Comparison of ENCODE assay signal across 9 mouse cellular contexts in genomic region chr9:65664163-65664562, GRCm38 (mm10). TPM values are rescaled to one million over a fixed set of nuclear protein-coding genes. Genes with fewer than 3 reads are reported as not detected.
DNase-seq lines count a peak whose midpoint lies in the region; ATAC-seq and TF ChIP-seq lines count a peak whose summit lies in the region.
"Had no signal": no experiment of that assay in that cellular context is flagged by ENCODE, and none has a peak within 500 bp of the region (broad histone marks: within the 10 kb centered on the region; RNA-seq: fewer than 3 reads in every experiment).

No protein-coding gene starts in this region.

- intact Hi-C loops in heart, postnatal 10 days (cut with DNase I), result loop anchor here (1.0 to 2.0 kb wide), 2 partner anchors 19 to 59 kb away; no protein-coding TSS in a partner anchor
- intact Hi-C loops in left cerebral cortex, postnatal 4 days (cut with DNase I), result loop anchor here (5.0 kb wide), 1 partner anchor 57 kb away; no protein-coding TSS in a partner anchor

- ATAC-seq in intestine, embryonic 14.5 days (replicated peaks; ENCODE audit: low FRiP score, low TSS enrichment, low read depth), result no peak
- no peak for ATAC-seq in intestine, embryonic 16.5 days

- H3K4me2 ChIP-seq in intestine, embryonic 14.5 days (ENCODE audit: low read length), result no peak overlapping the region
- no peak overlapping the region for H3K4me2 ChIP-seq in intestine, embryonic 16.5 days (ENCODE audit: low read depth, low read length)
- H3K4me2 ChIP-seq: embryonic facial prominence, embryonic 13.5 days had no signal

- no peak overlapping the region for H3K9ac ChIP-seq in intestine, embryonic 14.5 days (ENCODE audit: low read length)
- no peak overlapping the region for H3K9ac ChIP-seq in intestine, embryonic 16.5 days (ENCODE audit: low read depth, low read length)
- H3K9ac ChIP-seq in ES-E14 (ENCODE audit: insufficient read depth, low read depth, low read length, poor library complexity, severe bottlenecking), result no peak overlapping the region
- H3K9ac ChIP-seq: embryonic facial prominence, embryonic 13.5 days had no signal

- H3K4me3 ChIP-seq in intestine, embryonic 14.5 days (ENCODE audit: low read depth, low read length), result no peak overlapping the region
- H3K4me3 ChIP-seq in intestine, embryonic 16.5 days (ENCODE audit: low read length), result no peak overlapping the region
- no peak overlapping the region for H3K4me3 ChIP-seq in ES-E14 (ENCODE audit: insufficient read depth in 1 of 2, low read depth in 1 of 2, low read length in 2 of 2, poor library complexity in 1 of 2, severe bottlenecking in 1 of 2)
- no peak overlapping the region for H3K4me3 ChIP-seq in olfactory bulb, adult 2 months (ENCODE audit: insufficient read depth, low read depth, low read length)
- H3K4me3 ChIP-seq: embryonic facial prominence, embryonic 13.5 days had no signal

- TF ChIP-seq POLR2A in olfactory bulb, adult 2 months (IDR thresholded peaks at IDR 0.05; ENCODE audit: insufficient read depth, low read depth, low read length), result no peak

- H3K36me3 ChIP-seq in intestine, embryonic 14.5 days (ENCODE audit: control insufficient read depth, insufficient read depth, low read length), result no peaks in the 10 kb centered on the region
- H3K36me3 ChIP-seq in intestine, embryonic 16.5 days (ENCODE audit: control insufficient read depth, insufficient read depth, low read length), result no peaks in the 10 kb centered on the region
- peaks cover 16% of the 10 kb centered on the region for H3K36me3 ChIP-seq in ES-E14 (ENCODE audit: control insufficient read depth, insufficient read depth, low read length, poor library complexity, severe bottlenecking)
- H3K36me3 ChIP-seq: embryonic facial prominence, embryonic 13.5 days had no signal

- peak; percentile 59 for TF ChIP-seq CTCF in olfactory bulb, adult 2 months (IDR thresholded peaks at IDR 0.05; ENCODE audit: insufficient read depth, low read depth, low read length)

- H3K27me3 ChIP-seq in intestine, embryonic 14.5 days (replicated peaks; ENCODE audit: control insufficient read depth, insufficient read depth, low read length), result no peaks in the 10 kb centered on the region
- H3K27me3 ChIP-seq in intestine, embryonic 16.5 days (replicated peaks; ENCODE audit: control insufficient read depth, insufficient read depth, low read length), result no peaks in the 10 kb centered on the region
- H3K27me3 ChIP-seq: embryonic facial prominence, embryonic 13.5 days had no signal

- no peaks in the 10 kb centered on the region for H3K4me1 ChIP-seq in intestine, embryonic 14.5 days (replicated peaks; ENCODE audit: control insufficient read depth, insufficient read depth, low read length)
- H3K4me1 ChIP-seq in intestine, embryonic 16.5 days (ENCODE audit: control insufficient read depth, insufficient read depth, low read length), result no peaks in the 10 kb centered on the region
- H3K4me1 ChIP-seq in ES-E14 (ENCODE audit: control insufficient read depth in 2 of 2, insufficient read depth in 2 of 2, low read length in 2 of 2, poor library complexity in 1 of 2), result peaks cover 0 to 10% of the 10 kb centered on the region in 2 experiments; a peak in 1 of 4 replicates
- H3K4me1 ChIP-seq in olfactory bulb, adult 2 months (ENCODE audit: control insufficient read depth, insufficient read depth, low read length), result no peaks in the 10 kb centered on the region
- H3K4me1 ChIP-seq: embryonic facial prominence, embryonic 13.5 days had no signal

- DNase-seq in intestine, embryonic 14.5 days (ENCODE audit: low spot score), result peak; percentile 81
- DNase-seq in ES-E14 (ENCODE audit: low read depth, low spot score), result peak; percentile 56
- DNase-seq in cerebellum, postnatal 25 days, result peak; percentile 59 to 81
- peak; percentile 72 to 83 for DNase-seq in heart, postnatal 10 days
- DNase-seq in left cerebral cortex, postnatal 4 days, result peak; percentile 63
- peak; percentile 72 for DNase-seq in urinary bladder, postnatal 14 days (ENCODE audit: low spot score)

- H3K9me3 ChIP-seq in intestine, embryonic 14.5 days (ENCODE audit: control insufficient read depth, low read length), result no peaks in the 10 kb centered on the region
- no peaks in the 10 kb centered on the region for H3K9me3 ChIP-seq in intestine, embryonic 16.5 days (ENCODE audit: control insufficient read depth, low read length)
- no peaks in the 10 kb centered on the region for H3K9me3 ChIP-seq in ES-E14 (ENCODE audit: control insufficient read depth, insufficient read depth, low read depth, low read length)
- H3K9me3 ChIP-seq: embryonic facial prominence, embryonic 13.5 days had no signal

- 0% methylated on average over 3 of the region's 3 CpGs for WGBS in intestine, embryonic 14.5 days
- 1% methylated on average over 3 of the region's 3 CpGs for WGBS in intestine, embryonic 16.5 days
- 4% methylated on average over 3 of the region's 3 CpGs for WGBS in olfactory bulb, adult 2 months

- in situ Hi-C loops in ES-E14 (cut with MboI; ENCODE audit: low sequenced_read_pairs in 2 of 2, unreplicated experiment in 2 of 2), result loop anchor here (10.0 kb wide), 1 partner anchor 59 kb away; no protein-coding TSS in a partner anchor

- H3K27ac ChIP-seq in intestine, embryonic 14.5 days (ENCODE audit: low read depth), result no peak overlapping the region
- no peak overlapping the region for H3K27ac ChIP-seq in intestine, embryonic 16.5 days (ENCODE audit: low read length)
- no peak overlapping the region for H3K27ac ChIP-seq in ES-E14 (ENCODE audit: insufficient read depth, low read depth, low read length, poor library complexity, severe bottlenecking)
- no peak overlapping the region for H3K27ac ChIP-seq in olfactory bulb, adult 2 months (ENCODE audit: insufficient read depth, low read depth, low read length)
- H3K27ac ChIP-seq: embryonic facial prominence, embryonic 13.5 days had no signal

TF ChIP-seq in ES-E14, 5 proteins besides CTCF, POLR2A, EP300 and RAD21:
- TF ChIP-seq MAFK (IDR thresholded peaks at IDR 0.05; ENCODE audit: insufficient read depth, low read depth, low read length) (no peak), ZC3H11A (IDR thresholded peaks at IDR 0.05; ENCODE audit: borderline replicate concordance, low read depth, low read length) (no peak), ZNF384 (IDR thresholded peaks at IDR 0.05; ENCODE audit: low read depth, low read length) (no peak), HCFC1 (IDR thresholded peaks at IDR 0.05; ENCODE audit: borderline replicate concordance, insufficient read depth, low read length) (no peak), CHD2 (IDR thresholded peaks at IDR 0.05; ENCODE audit: low read depth, low read length) (no peak)

RNA-seq across cellular contexts. Expression of gene Oaz2, which starts 3.6 kb away (rescaled TPM):
- polyA plus RNA-seq in intestine, embryonic 14.5 days (2014; fragmentation: Nextera tagmentation; extraction: Ambion mirVana), result 166 and 184 TPM in 2 replicates
- polyA plus RNA-seq in intestine, embryonic 16.5 days (2015; fragmentation: Nextera tagmentation; extraction: Ambion mirVana), result 185 and 188 TPM in 2 replicates
- 30.1 and 51.5 TPM in 2 replicates for total RNA-seq in ES-E14 (2012; rRNA removed)
- 100 to 1,000 TPM; 269 to 276 TPM for total RNA-seq in heart, postnatal 10 days (2021)
- total RNA-seq in left cerebral cortex, postnatal 4 days (2021), result 100 to 1,000 TPM; 202 to 211 TPM
- not detected in 2 replicates for polyA plus RNA-seq in olfactory bulb, adult 2 months (2012; ENCODE audit: insufficient read depth, insufficient read length, low replicate concordance, missing spikeins)

RNA-seq across cellular contexts. Expression of gene Rbpms2, which starts 34.7 kb away (rescaled TPM):
- polyA plus RNA-seq in intestine, embryonic 14.5 days (2014; fragmentation: Nextera tagmentation; extraction: Ambion mirVana), result 28.2 and 32.3 TPM in 2 replicates
- 21.2 and 23.1 TPM in 2 replicates for polyA plus RNA-seq in intestine, embryonic 16.5 days (2015; fragmentation: Nextera tagmentation; extraction: Ambion mirVana)
- total RNA-seq in ES-E14 (2012; rRNA removed), result 44.7 and 64.5 TPM in 2 replicates
- 10 to 100 TPM; 54.4 to 57.7 TPM for total RNA-seq in heart, postnatal 10 days (2021)
- 1 to 10 TPM; 1.8 to 2.4 TPM for total RNA-seq in left cerebral cortex, postnatal 4 days (2021)
- polyA plus RNA-seq in olfactory bulb, adult 2 months (2012; ENCODE audit: insufficient read depth, insufficient read length, low replicate concordance, missing spikeins), result not detected in 2 replicates

Comparison
In these comparisons a context has a peak if more than half of its experiments do, and no peak if none do; other contexts are left out.
1. RNA of gene Rbpms2, which starts 34.7 kb away (total RNA-seq): 54.4 to 57.7 TPM in heart, postnatal 10 days and 44.7 to 64.5 TPM in ES-E14; 1.8 to 2.4 TPM in left cerebral cortex, postnatal 4 days; every median in the first group is over 10 times any median in the second.
2. Peak in every context shown above with its lines, with median percentiles within 50 percentile points of each other: DNase-seq.